Mouse (Mus musculus): Measurements from ENCODE around the gene Cldn18. TPM values are rescaled to one million over a fixed set of nuclear protein-coding genes. Genes with fewer than 3 reads are reported as not detected.

Cldn18 gene
- polyA plus RNA-seq (2012; fragmentation: generic; extraction: Trizol): under 1 TPM in 1 of 2 experiments, not detected in 1; 0.01 TPM

DNA sequence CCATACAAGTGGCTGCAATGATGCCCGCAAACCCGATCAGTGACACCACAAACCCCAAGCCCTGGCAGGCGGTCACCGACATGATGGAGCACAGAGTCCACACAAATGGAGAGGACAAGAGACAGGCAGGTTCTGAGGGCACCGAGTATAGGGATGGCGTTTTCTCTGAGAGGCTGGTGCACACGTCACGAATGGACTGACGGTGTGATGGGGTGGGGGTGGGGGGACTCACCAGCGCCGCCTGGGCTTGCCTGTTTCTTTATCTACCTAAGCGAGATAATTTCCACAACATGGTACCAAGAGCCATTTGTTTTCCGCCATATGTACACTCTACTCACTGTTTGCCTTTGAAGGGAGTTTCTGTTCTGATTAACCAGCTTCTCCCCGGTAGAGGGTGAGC is at the start of gene Cldn18:
Gene Cldn18, minus strand, starts transcription at position 134 of the 400 bp plus-strand sequence.

Other genes with a start within 250 kb of the Cldn18 start
- gene Armc8, start 148.4 kb downstream of the Cldn18 start, polyA plus RNA-seq (2012; fragmentation: generic; extraction: Trizol): 1 to 10 TPM in 1 of 2 experiments, under 1 TPM in 1; 0.54 to 4.5 TPM
- 1 to 10 TPM; 1.8 to 6.8 TPM for gene Dbr1, start 141.5 kb downstream of the Cldn18 start, polyA plus RNA-seq (2012; fragmentation: generic; extraction: Trizol)
- not detected for gene A4gnt, start 104.8 kb downstream of the Cldn18 start, polyA plus RNA-seq (2012; fragmentation: generic; extraction: Trizol)
- 1 to 10 TPM; 2.9 to 8.0 TPM for gene Dzip1l, start 87.8 kb downstream of the Cldn18 start, polyA plus RNA-seq (2012; fragmentation: generic; extraction: Trizol)
- not detected for gene Sox14, start 158.9 kb upstream of the Cldn18 start, polyA plus RNA-seq (2012; fragmentation: generic; extraction: Trizol)

Data from C3H10T1/2 (cell line).